Mouse (Mus musculus) heart, embryonic 14.5 days (tissue): ENCODE measurements around the gene Slc23a2. TPM values are rescaled to one million over a fixed set of nuclear protein-coding genes. Genes with fewer than 3 reads are reported as not detected.

Source experiments
- ATAC-seq: fragments of 200-750 bp; cut with Nextera tagmentation; 2 replicates; pipeline ENCODE4 v1.8.0; 2017; ENCODE audit warnings: low read depth, moderate TSS enrichment; ENCODE audit not compliant: insufficient number of reproducible peaks, insufficient read depth, low FRiP score
- H3K27ac ChIP-seq, 2 experiments: fragments of 200-500 bp in 1 of 2; fragments of 300-500 bp in 1 of 2; sonication (generic) in 1 of 2; replicated peaks in 1 of 2; 2 replicates each; pipeline ENCODE4 v1.5.1; 2012 to 2014; ENCODE audit warnings: low read depth in 2 of 2, low read length in 2 of 2, control low read depth in 1 of 2, mild to moderate bottlenecking in 1 of 2, mixed read lengths in 1 of 2; ENCODE audit not compliant: control insufficient read depth in 1 of 2, insufficient read depth in 1 of 2
- H3K27me3 ChIP-seq: fragments of 300-500 bp; sonication (generic); 2 replicates; pipeline ENCODE4 v1.6.1; 2014; ENCODE audit warnings: mild to moderate bottlenecking, low read length, control low read depth; ENCODE audit not compliant: control insufficient read depth, insufficient read depth
- H3K36me3 ChIP-seq: fragments of 300-500 bp; sonication (generic); 2 replicates; pipeline ENCODE4 v1.6.1; 2014; ENCODE audit warnings: mild to moderate bottlenecking, control low read depth, low read length, mixed read lengths; ENCODE audit not compliant: control insufficient read depth, insufficient read depth
- H3K4me1 ChIP-seq, 2 experiments: fragments of 200-500 bp in 1 of 2; fragments of 300-500 bp in 1 of 2; sonication (generic) in 1 of 2; 2 replicates each; pipeline ENCODE4 v1.6.1; 2012 to 2014; ENCODE audit warnings: low read length in 2 of 2, control low read depth in 1 of 2, mixed read lengths in 1 of 2; ENCODE audit not compliant: control insufficient read depth in 2 of 2, insufficient read depth in 2 of 2
- H3K4me2 ChIP-seq: fragments of 300-500 bp; sonication (generic); 2 replicates; pipeline ENCODE4 v1.6.1; 2014; ENCODE audit warnings: mild to moderate bottlenecking, low read length
- H3K4me3 ChIP-seq, 2 experiments: fragments of 200-500 bp in 1 of 2; fragments of 300-500 bp in 1 of 2; sonication (generic) in 1 of 2; 2 replicates each; pipeline ENCODE4 v1.5.1; 2012 to 2014; ENCODE audit warnings: low read length in 2 of 2, mild to moderate bottlenecking in 2 of 2, control low read depth in 1 of 2, low read depth in 1 of 2, moderate library complexity in 1 of 2; ENCODE audit not compliant: control insufficient read depth in 1 of 2, insufficient read depth in 1 of 2
- H3K9ac ChIP-seq: fragments of 300-500 bp; sonication (generic); 2 replicates; pipeline ENCODE4 v1.6.1; 2014; ENCODE audit warnings: mild to moderate bottlenecking, low read length
- H3K9me3 ChIP-seq: fragments of 300-500 bp; sonication (generic); 2 replicates; pipeline ENCODE4 v1.6.1; 2016; ENCODE audit warnings: low read length, control low read depth; ENCODE audit not compliant: control insufficient read depth
- WGBS: fragments of 180-500 bp; shearing (Covaris S2); extraction: QIAGEN DNeasy Blood & Tissue Kit; methylation state at CpG from one replicate; pipeline ENCODE4 v1.1.7; 2014; 5-methylcytosine and 5-hydroxymethylcytosine counted together
- polyA plus RNA-seq: library from polyadenylated mRNA; unstranded; fragments of >200 nt; fragmentation: Nextera tagmentation; extraction: Ambion mirVana; gene quantifications from 2 replicates; pipeline ENCODE4 v1.2.1, GENCODE M21; 2014

Gene Slc23a2
- polyA plus RNA-seq, 1 experiment from 2014 or later = 10.9 TPM

- no peak overlapping the region for H3K9ac ChIP-seq
- no peaks in the 10 kb centered on the region for H3K27me3 ChIP-seq
- H3K27ac ChIP-seq = peak overlapping the region in 1 of 2 experiments; percentile 33; a peak in 1 of 4 replicates
- ATAC-seq = no peak
- H3K4me1 ChIP-seq = peaks cover 13 to 25% of the 10 kb centered on the region in 2 experiments
- H3K4me2 ChIP-seq = no peak overlapping the region
- H3K9me3 ChIP-seq = no peaks in the 10 kb centered on the region
- H3K4me3 ChIP-seq = no peak overlapping the region
- no peaks in the 10 kb centered on the region for H3K36me3 ChIP-seq
- WGBS = 70% methylated on average over 3 of the region's 3 CpGs
Measured at GRCm38 (mm10) chr2:132019372-132019811, 125.5 kb downstream of the Slc23a2 start.

- Histone ChIP-seq H3K4me2 (no peak overlapping the region), H3K9me3 (no peaks in the 10 kb centered on the region), H3K27ac (no peak overlapping the region), H3K9ac (no peak overlapping the region), H3K36me3 (no peaks in the 10 kb centered on the region), H3K4me3 (no peak overlapping the region), H3K4me1 (peaks cover 13 to 25% of the 10 kb centered on the region in 2 experiments), H3K27me3 (no peaks in the 10 kb centered on the region)
- WGBS = 59% methylated on average over 4 of the region's 4 CpGs
- ATAC-seq = no peak
Measured at GRCm38 (mm10) chr2:132018156-132018555, 126.8 kb downstream of the Slc23a2 start.

GRCm38 (mm10) chr2:132017611-132018010, 127.3 kb downstream of the Slc23a2 start:
- ATAC-seq = no peak; the same call in 1 of the 2 replicates
- H3K27me3 ChIP-seq = no peaks in the 10 kb centered on the region
- H3K4me1 ChIP-seq = peaks cover 13 to 25% of the 10 kb centered on the region in 2 experiments
- 22% methylated on average over 7 of the region's 7 CpGs for WGBS
- H3K36me3 ChIP-seq = no peaks in the 10 kb centered on the region
- H3K27ac ChIP-seq = no peak overlapping the region
- H3K4me3 ChIP-seq = no peak overlapping the region
- no peaks in the 10 kb centered on the region for H3K9me3 ChIP-seq
- H3K9ac ChIP-seq = no peak overlapping the region
- H3K4me2 ChIP-seq = no peak overlapping the region

DNA sequence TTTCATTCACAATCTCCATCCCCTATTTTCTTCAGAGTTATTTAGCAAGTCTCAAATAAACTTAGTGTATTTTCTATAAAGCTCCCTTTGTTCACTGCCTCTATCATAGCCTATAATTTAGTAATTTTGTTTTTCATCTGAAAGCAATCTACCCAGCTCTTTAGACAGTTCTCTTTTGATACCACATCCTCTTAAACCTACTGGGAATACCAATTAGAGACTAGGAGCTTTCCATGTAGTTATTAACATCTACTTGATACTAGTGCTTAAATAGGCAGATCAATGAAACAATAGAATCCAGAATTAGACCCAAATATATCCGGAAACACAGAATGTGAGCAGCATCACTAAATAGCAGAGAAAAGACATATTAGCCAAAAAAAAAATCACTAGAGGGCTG, 128.9 kb downstream of the Slc23a2 start:
- no peak for ATAC-seq
- H3K27ac ChIP-seq = no peak overlapping the region
- WGBS = 90% methylated on average over 1 of the region's 1 CpGs
- no peaks in the 10 kb centered on the region for H3K9me3 ChIP-seq
- no peaks in the 10 kb centered on the region for H3K27me3 ChIP-seq
- H3K4me2 ChIP-seq = no peak overlapping the region
- H3K9ac ChIP-seq = no peak overlapping the region
- H3K36me3 ChIP-seq = peaks cover 5% of the 10 kb centered on the region; the same call in 1 of the 2 replicates
- H3K4me1 ChIP-seq = peaks cover 12 to 15% of the 10 kb centered on the region in 2 experiments
- no peak overlapping the region for H3K4me3 ChIP-seq

DNA sequence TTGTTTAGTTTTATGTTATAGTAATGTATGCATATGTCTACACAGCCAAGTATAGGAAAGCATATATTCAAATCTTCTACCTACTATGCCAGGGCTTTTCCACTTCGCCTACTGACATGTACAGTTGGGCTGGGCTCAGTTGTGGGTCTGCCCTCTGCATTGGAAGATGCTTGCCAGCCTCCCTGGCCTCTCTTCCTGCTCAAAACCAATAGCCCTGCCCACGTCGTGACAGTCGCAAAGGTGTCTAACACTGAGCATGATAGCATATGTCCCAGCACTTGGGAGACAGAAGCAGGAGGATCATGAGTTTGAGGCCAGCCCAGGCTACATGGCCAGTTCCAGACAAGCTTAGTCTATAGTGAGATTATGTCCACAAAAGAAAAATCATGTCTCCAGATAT, 131.8 kb downstream of the Slc23a2 start:
- 84% methylated on average over 4 of the region's 4 CpGs for WGBS
- H3K9ac ChIP-seq = no peak overlapping the region
- H3K36me3 ChIP-seq = peaks cover 18% of the 10 kb centered on the region; the same call in 1 of the 2 replicates
- no peak overlapping the region for H3K4me3 ChIP-seq
- no peak for ATAC-seq
- H3K27ac ChIP-seq = no peak overlapping the region
- H3K4me1 ChIP-seq = peaks cover 6 to 10% of the 10 kb centered on the region in 2 experiments; a peak in 3 of 4 replicates
- H3K4me2 ChIP-seq = no peak overlapping the region
- H3K27me3 ChIP-seq = no peaks in the 10 kb centered on the region
- H3K9me3 ChIP-seq = no peaks in the 10 kb centered on the region

- 84% methylated on average over 2 of the region's 2 CpGs for WGBS
- no peak for ATAC-seq
- no peak overlapping the region for H3K4me2 ChIP-seq
- no peak overlapping the region for H3K27ac ChIP-seq
- no peak overlapping the region for H3K9ac ChIP-seq
- H3K27me3 ChIP-seq = no peaks in the 10 kb centered on the region
- H3K4me1 ChIP-seq = peaks cover 9 to 11% of the 10 kb centered on the region in 2 experiments; a peak in 2 of 4 replicates
- peaks cover 20% of the 10 kb centered on the region; the same call in 1 of the 2 replicates for H3K36me3 ChIP-seq
- no peak overlapping the region for H3K4me3 ChIP-seq
- H3K9me3 ChIP-seq = no peaks in the 10 kb centered on the region
Measured at GRCm38 (mm10) chr2:132010781-132011180, 134.1 kb downstream of the Slc23a2 start.

- H3K4me1 ChIP-seq = peaks cover 11% of the 10 kb centered on the region in 2 experiments; a peak in 3 of 4 replicates
- no peaks in the 10 kb centered on the region for H3K27me3 ChIP-seq
- H3K4me2 ChIP-seq = no peak overlapping the region
- peaks cover 20% of the 10 kb centered on the region; the same call in 1 of the 2 replicates for H3K36me3 ChIP-seq
- H3K27ac ChIP-seq = no peak overlapping the region
- no peak overlapping the region for H3K4me3 ChIP-seq
- 63% methylated on average over 4 of the region's 4 CpGs for WGBS
- H3K9ac ChIP-seq = no peak overlapping the region
- ATAC-seq = no peak
- H3K9me3 ChIP-seq = no peaks in the 10 kb centered on the region
Measured at GRCm38 (mm10) chr2:132008186-132008585, 136.7 kb downstream of the Slc23a2 start.

DNA sequence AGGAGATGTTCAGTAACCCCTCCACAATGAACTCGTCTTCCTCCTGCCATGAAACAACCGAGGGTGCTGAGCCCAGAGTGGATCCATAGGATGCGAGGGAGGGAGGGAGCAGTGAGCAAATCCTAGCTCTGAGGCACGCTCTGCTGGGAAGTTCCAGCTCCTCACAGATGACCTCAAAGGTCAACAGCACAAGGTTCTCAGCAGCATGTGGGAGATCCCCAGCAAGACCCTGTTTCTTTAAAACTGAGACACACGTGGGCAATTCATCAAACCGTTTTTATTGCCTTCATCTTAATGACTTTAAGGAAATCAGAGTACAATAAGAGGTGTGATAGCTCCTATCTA, 137.5 kb downstream of the Slc23a2 start:
- H3K27me3 ChIP-seq = no peaks in the 10 kb centered on the region
- no peaks in the 10 kb centered on the region for H3K9me3 ChIP-seq
- no peak for ATAC-seq
- no peak overlapping the region for H3K4me3 ChIP-seq
- H3K9ac ChIP-seq = no peak overlapping the region
- 57% methylated on average over 6 of the region's 6 CpGs for WGBS
- H3K4me2 ChIP-seq = no peak overlapping the region
- peaks cover 20% of the 10 kb centered on the region; the same call in 1 of the 2 replicates for H3K36me3 ChIP-seq
- peaks cover 11% of the 10 kb centered on the region in 2 experiments; a peak in 3 of 4 replicates for H3K4me1 ChIP-seq
- H3K27ac ChIP-seq = no peak overlapping the region
